Mouse (Mus musculus) cerebellum, adult 2 months (tissue): Measurements from ENCODE around the gene Trmt61a. TPM values are rescaled to one million over a fixed set of nuclear protein-coding genes. Genes with fewer than 3 reads are reported as not detected.
"Not testable (repeated sequence)": the region's sequence is repeated elsewhere in the genome, so short reads cannot be mapped to it uniquely, and the experiment has no call there.

ENCODE experiments used
- DNase-seq, 2 experiments: peaks; one replicate each; pipeline ENCODE4 v3.0.0; 2021
- H3K27ac ChIP-seq: fragments of 200-500 bp; 2 replicates; pipeline ENCODE4 v1.5.1; 2012; ENCODE audit warnings: low read length, control low read depth, inconsistent platforms; ENCODE audit not compliant: insufficient read depth
- H3K27me3 ChIP-seq: fragments of 200-500 bp; 2 replicates; pipeline ENCODE4 v1.6.1; 2012; ENCODE audit warnings: inconsistent platforms, mild to moderate bottlenecking, low read length, moderate library complexity; ENCODE audit not compliant: control insufficient read depth, insufficient read depth
- H3K4me1 ChIP-seq: fragments of 200-500 bp; 2 replicates; pipeline ENCODE4 v1.6.1; 2011; ENCODE audit warnings: low read length; ENCODE audit not compliant: control insufficient read depth, insufficient read depth
- H3K4me3 ChIP-seq: fragments of 200-500 bp; replicated peaks from 2 replicates; pipeline ENCODE3; 2011; ENCODE audit warnings: mild to moderate bottlenecking, low read depth, low read length, control low read depth; ENCODE audit not compliant: insufficient read depth
- CTCF ChIP-seq: fragments of 200-500 bp; IDR thresholded peaks from 2 replicates; pipeline ENCODE4 v1.5.1; 2011; ENCODE audit warnings: low read depth, mild to moderate bottlenecking, control low read depth, low read length, moderate library complexity, borderline replicate concordance; ENCODE audit not compliant: insufficient read depth
- POLR2A ChIP-seq: fragments of 200-500 bp; IDR thresholded peaks from 2 replicates; pipeline ENCODE4 v1.6.1; 2011; ENCODE audit warnings: low read length, control low read depth, borderline replicate concordance; ENCODE audit not compliant: insufficient read depth
- WGBS: fragments of 180-500 bp; shearing (Covaris S2); methylation state at CpG from one replicate; pipeline ENCODE4 v1.1.7; 2018; 5-methylcytosine and 5-hydroxymethylcytosine counted together
- polyA plus RNA-seq: library from polyadenylated mRNA; depleted of rRNA; stranded (reverse); fragments of >200 nt; gene quantifications from 2 replicates; pipeline ENCODE4 v1.2.3, GENCODE M21; 2012

Gene Trmt61a
- polyA plus RNA-seq, 1 experiment, result 14.2 TPM

GRCm38 (mm10) chr12:111710091-111710490, 32.2 kb downstream of the Trmt61a start:
- TF ChIP-seq POLR2A (no peak), CTCF (no peak)
- no peak for DNase-seq
- Histone ChIP-seq H3K4me1 (peaks cover 18% of the 10 kb centered on the region), H3K27ac (no peak overlapping the region), H3K4me3 (no peak overlapping the region), H3K27me3 (no peaks in the 10 kb centered on the region)
- WGBS, result 84% methylated on average over 10 of the region's 10 CpGs

GRCm38 (mm10) chr12:111712476-111712875, 34.6 kb downstream of the Trmt61a start:
- TF ChIP-seq POLR2A (no peak), CTCF (no peak)
- H3K27ac ChIP-seq, result peak overlapping the region; percentile 63
- H3K4me1 ChIP-seq, result peaks cover 14% of the 10 kb centered on the region
- no peaks in the 10 kb centered on the region for H3K27me3 ChIP-seq
- WGBS, result under 1% methylated on average over 33 of the region's 33 CpGs
- H3K4me3 ChIP-seq, result peak overlapping the region; percentile 80
- DNase-seq, result no peak

GRCm38 (mm10) chr12:111713004-111713651, 35.2 kb downstream of the Trmt61a start, which contains the start of the genes Bag5 and Apopt1:
Bag5 (minus strand) TSS chr12:111713257.
Apopt1 (plus strand) TSS chr12:111713261.
- Histone ChIP-seq H3K4me1 (peaks cover 14% of the 10 kb centered on the region), H3K27ac (peak within 1 kb of the TSS; percentile 67), H3K27me3 (no peaks in the 10 kb centered on the region), H3K4me3 (peak within 1 kb of the TSS; percentile 80)
- under 1% methylated on average over 85 of the region's 86 CpGs for WGBS
- peak; percentile 93 for DNase-seq
- TF ChIP-seq POLR2A (peak; percentile 55; the same call in 1 of the 2 replicates), CTCF (no peak; the same call in 1 of the 2 replicates)

GRCm38 (mm10) chr12:111713880-111714279, 36.0 kb downstream of the Trmt61a start:
- H3K4me1 ChIP-seq, result peaks cover 19% of the 10 kb centered on the region
- WGBS, result 75% methylated on average over 6 of the region's 6 CpGs
- H3K27me3 ChIP-seq, DNase-seq, H3K27ac ChIP-seq: not testable (repeated sequence)
- H3K4me3 ChIP-seq, result peak overlapping the region; percentile 30

- 95% methylated on average over 7 of the region's 7 CpGs for WGBS
- no peak for TF ChIP-seq CTCF
- TF ChIP-seq POLR2A, result no peak
- H3K27ac ChIP-seq, result no peak overlapping the region
- H3K27me3 ChIP-seq, result no peaks in the 10 kb centered on the region
- no peak for DNase-seq
- H3K4me1 ChIP-seq, result peaks cover 29% of the 10 kb centered on the region
- H3K4me3 ChIP-seq, result no peak overlapping the region
These were observed 38.6 kb downstream of the Trmt61a start for GRCm38 (mm10) chr12:111716505-111716904.

GRCm38 (mm10) chr12:111718656-111719055, 40.8 kb downstream of the Trmt61a start:
- peak; percentile 76 to 77 for DNase-seq
- H3K4me3 ChIP-seq, result peak overlapping the region; percentile 31
- peak; percentile 46; the same call in 1 of the 2 replicates for TF ChIP-seq POLR2A
- TF ChIP-seq CTCF, result no peak

GRCm38 (mm10) chr12:111720222-111720621, 42.3 kb downstream of the Trmt61a start:
- Histone ChIP-seq H3K27me3 (no peaks in the 10 kb centered on the region), H3K27ac (no peak overlapping the region), H3K4me1 (peaks cover 32% of the 10 kb centered on the region), H3K4me3 (no peak overlapping the region)
- WGBS, result 79% methylated on average over 4 of the region's 4 CpGs
- no peak for TF ChIP-seq POLR2A
- no peak for TF ChIP-seq CTCF
- DNase-seq, result no peak

More at GRCm38 (mm10) chr12:111718656-111719055, 40.8 kb downstream of the Trmt61a start:
- H3K27ac ChIP-seq, result peak overlapping the region; percentile 91
- 2% methylated on average over 8 of the region's 8 CpGs for WGBS
- H3K27me3 ChIP-seq, result no peaks in the 10 kb centered on the region
- peaks cover 25% of the 10 kb centered on the region for H3K4me1 ChIP-seq

- DNase-seq, result peak; percentile 51 to 67
- no peak overlapping the region for H3K4me3 ChIP-seq
- no peak overlapping the region for H3K27ac ChIP-seq
- 60% methylated on average over 9 of the region's 9 CpGs for WGBS
- H3K4me1 ChIP-seq, result peaks cover 45% of the 10 kb centered on the region
- H3K27me3 ChIP-seq, result no peaks in the 10 kb centered on the region
- TF ChIP-seq POLR2A (no peak), CTCF (peak; percentile 72)
These were observed 44.7 kb downstream of the Trmt61a start for GRCm38 (mm10) chr12:111722654-111723053.
